Mouse (Mus musculus) stomach, postnatal 0 days (tissue): ENCODE results near the gene Acsl1.

ENCODE experiments used
- CTCF ChIP-seq: IDR thresholded peaks from 2 replicates; pipeline ENCODE4 v1.5.1; 2016; ENCODE audit warnings: antibody characterized with exemption, low read depth, mild to moderate bottlenecking, moderate library complexity
- EP300 ChIP-seq: optimal IDR thresholded peaks from 2 replicates; pipeline ENCODE3; 2016; ENCODE audit warnings: antibody characterized with exemption

DNA sequence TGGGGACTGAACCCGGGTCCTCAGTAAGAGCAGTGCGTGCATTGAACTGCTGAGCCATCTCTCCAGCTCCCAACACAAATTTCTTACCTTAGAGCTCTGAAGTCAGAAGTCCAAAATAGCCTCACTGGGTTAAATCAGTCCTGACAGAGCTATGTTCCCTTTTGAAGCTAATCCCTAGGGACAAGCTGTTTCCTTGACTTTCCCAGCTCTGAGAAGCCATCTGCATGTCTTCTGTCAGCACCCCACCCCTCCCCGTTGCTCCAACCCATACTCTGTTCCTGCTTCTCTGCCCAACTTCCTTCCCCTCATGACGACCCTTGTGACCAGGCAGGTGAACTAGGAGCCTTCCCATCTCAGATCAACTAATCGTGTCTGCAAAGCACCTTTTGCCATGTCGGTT lies 49.3 kb upstream of the Acsl1 start:
- TF ChIP-seq CTCF (no peak), EP300 (no peak)
